Mouse (Mus musculus) MEL (cell line): Measurements from ENCODE around the gene Gm10961. TPM values are rescaled to one million over a fixed set of nuclear protein-coding genes. Genes with fewer than 3 reads are reported as not detected.

ENCODE experiments used
- DNase-seq: peaks from one replicate; pipeline ENCODE4 v3.0.0; 2011; ENCODE audit warnings: low read depth, low spot score
- H3K27ac ChIP-seq: 2 replicates; pipeline ENCODE4 v1.5.1; 2012; ENCODE audit warnings: low read depth, mild to moderate bottlenecking, control low read depth, low read length, moderate library complexity; ENCODE audit not compliant: control insufficient read depth
- H3K27me3 ChIP-seq, 2 experiments: fragments of 150-350 bp in 1 of 2; sonication (generic) in 1 of 2; 2 replicates each; pipeline ENCODE4 v1.6.1; 2012; ENCODE audit warnings: low read length in 2 of 2, mild to moderate bottlenecking in 2 of 2, improper control_type of control experiment in 1 of 2, moderate library complexity in 1 of 2; ENCODE audit not compliant: insufficient read depth in 2 of 2, control insufficient read depth in 1 of 2
- H3K36me3 ChIP-seq, 2 experiments: 2 replicates each; pipeline ENCODE4 v1.6.1; 2012 to 2014; ENCODE audit warnings: low read length in 2 of 2, improper control_type of control experiment in 1 of 2, inconsistent platforms in 1 of 2, mild to moderate bottlenecking in 1 of 2; ENCODE audit not compliant: insufficient read depth in 2 of 2, control insufficient read depth in 1 of 2
- H3K4me1 ChIP-seq, 2 experiments: fragments of 150-350 bp in 1 of 2; sonication (generic) in 1 of 2; 2 replicates each; pipeline ENCODE4 v1.6.1; 2012; ENCODE audit warnings: low read length in 2 of 2, improper control_type of control experiment in 1 of 2, mild to moderate bottlenecking in 1 of 2; ENCODE audit not compliant: insufficient read depth in 2 of 2, control insufficient read depth in 1 of 2
- H3K4me3 ChIP-seq, 2 experiments: fragments of 150-350 bp in 1 of 2; sonication (generic) in 1 of 2; 2 replicates each; pipeline ENCODE4 v1.5.1; 2012; ENCODE audit warnings: low read depth in 2 of 2, low read length in 2 of 2, mild to moderate bottlenecking in 2 of 2, moderate library complexity in 2 of 2, control low read depth in 1 of 2, improper control_type of control experiment in 1 of 2; ENCODE audit not compliant: control insufficient read depth in 1 of 2, insufficient read depth in 1 of 2
- H3K79me2 ChIP-seq: 2 replicates; pipeline ENCODE4 v1.6.1; 2012; ENCODE audit warnings: mild to moderate bottlenecking, low read length, moderate library complexity; ENCODE audit not compliant: control insufficient read depth, poor library complexity, insufficient read depth
- H3K9ac ChIP-seq: 2 replicates; pipeline ENCODE4 v1.6.1; 2012; ENCODE audit warnings: low read depth, mild to moderate bottlenecking, control low read depth, low read length, moderate library complexity; ENCODE audit not compliant: control insufficient read depth, poor library complexity, severe bottlenecking
- H3K9me3 ChIP-seq: fragments of 150-350 bp; sonication (generic); replicated peaks from 2 replicates; pipeline ENCODE4 v1.6.1; 2012; ENCODE audit warnings: mild to moderate bottlenecking, low read length, improper control_type of control experiment, moderate library complexity; ENCODE audit not compliant: insufficient read depth
- BHLHE40 ChIP-seq: IDR thresholded peaks from 2 replicates; pipeline ENCODE4 v1.6.1; 2012; ENCODE audit warnings: low read depth, mild to moderate bottlenecking, inconsistent platforms, low read length, improper control_type of control experiment, borderline replicate concordance
- CHD1 ChIP-seq: IDR thresholded peaks from 2 replicates; pipeline ENCODE4 v1.6.1; 2012; ENCODE audit warnings: low read depth, mild to moderate bottlenecking, inconsistent platforms, low read length, improper control_type of control experiment
- ELF1 ChIP-seq: IDR thresholded peaks from 2 replicates; pipeline ENCODE4 v1.6.1; 2014; ENCODE audit warnings: low read depth, mild to moderate bottlenecking, inconsistent platforms, low read length, improper control_type of control experiment, moderate library complexity
- ETS1 ChIP-seq: IDR thresholded peaks from 2 replicates; pipeline ENCODE4 v1.6.1; 2012; ENCODE audit warnings: low read depth, mild to moderate bottlenecking, inconsistent platforms, low read length, improper control_type of control experiment, moderate library complexity
- GABPA ChIP-seq: IDR thresholded peaks from 2 replicates; pipeline ENCODE4 v1.6.1; 2012; ENCODE audit warnings: low read depth, mild to moderate bottlenecking, inconsistent platforms, low read length, improper control_type of control experiment, moderate library complexity
- GATA1 ChIP-seq: IDR thresholded peaks from 2 replicates; pipeline ENCODE4 v1.6.1; 2011; ENCODE audit warnings: low read depth, low read length, improper control_type of control experiment
- JUND ChIP-seq: IDR thresholded peaks from 2 replicates; pipeline ENCODE4 v1.6.1; 2011; ENCODE audit warnings: low read depth, mild to moderate bottlenecking, improper control_type of control experiment, low read length
- MEF2A ChIP-seq: IDR thresholded peaks from 2 replicates; pipeline ENCODE4 v1.6.1; 2014; ENCODE audit warnings: low read depth, mild to moderate bottlenecking, inconsistent platforms, low read length, improper control_type of control experiment; ENCODE audit not compliant: poor library complexity, insufficient replicate concordance, severe bottlenecking; ENCODE audit errors: extremely low read depth
- MYB ChIP-seq: IDR thresholded peaks from 2 replicates; pipeline ENCODE4 v1.6.1; 2011; ENCODE audit warnings: mild to moderate bottlenecking, low read depth, low read length, improper control_type of control experiment
- NELFE ChIP-seq: IDR thresholded peaks from 2 replicates; pipeline ENCODE4 v1.6.1; 2011; ENCODE audit warnings: low read depth, low read length, improper control_type of control experiment
- POLR2A ChIP-seq, 2 experiments: IDR thresholded peaks; 2 replicates each; pipeline ENCODE4 v1.6.1; 2011 to 2012; ENCODE audit warnings: low read length in 2 of 2, mild to moderate bottlenecking in 2 of 2, control low read depth in 1 of 2, improper control_type of control experiment in 1 of 2, low read depth in 1 of 2, moderate library complexity in 1 of 2; ENCODE audit not compliant: control insufficient read depth in 1 of 2, insufficient read depth in 1 of 2, poor library complexity in 1 of 2
- POLR2AphosphoS5 ChIP-seq: IDR thresholded peaks from 2 replicates; pipeline ENCODE4 v1.6.1; 2012; ENCODE audit warnings: low read depth, borderline replicate concordance, mild to moderate bottlenecking, inconsistent platforms, low read length, moderate library complexity, mixed read lengths
- RCOR1 ChIP-seq: IDR thresholded peaks from 2 replicates; pipeline ENCODE4 v1.6.1; 2012; ENCODE audit warnings: low read depth, mild to moderate bottlenecking, inconsistent platforms, low read length, improper control_type of control experiment
- TAL1 ChIP-seq: IDR thresholded peaks from 2 replicates; pipeline ENCODE4 v1.6.1; 2012; ENCODE audit warnings: mild to moderate bottlenecking, inconsistent platforms, low read length, moderate library complexity, mixed read lengths
- TBP ChIP-seq: IDR thresholded peaks from 2 replicates; pipeline ENCODE4 v1.8.0; 2011; ENCODE audit warnings: low read depth, low read length, improper control_type of control experiment
- UBTF ChIP-seq: IDR thresholded peaks from 2 replicates; pipeline ENCODE4 v1.6.1; 2012; ENCODE audit warnings: low read depth, mild to moderate bottlenecking, inconsistent platforms, low read length, improper control_type of control experiment, moderate library complexity, borderline replicate concordance; ENCODE audit not compliant: insufficient read depth
- USF1 ChIP-seq: IDR thresholded peaks from 2 replicates; pipeline ENCODE4 v1.6.1; 2014; ENCODE audit warnings: low read depth, mild to moderate bottlenecking, inconsistent platforms, low read length, improper control_type of control experiment, moderate library complexity
- USF2 ChIP-seq, 2 experiments: IDR thresholded peaks; 2 replicates each; pipeline ENCODE4 v1.6.1; 2011 to 2012; ENCODE audit warnings: improper control_type of control experiment in 2 of 2, low read length in 2 of 2, borderline replicate concordance in 1 of 2, inconsistent platforms in 1 of 2, low read depth in 1 of 2, mild to moderate bottlenecking in 1 of 2; ENCODE audit not compliant: insufficient read depth in 1 of 2
- ZNF384 ChIP-seq: IDR thresholded peaks from 2 replicates; pipeline ENCODE4 v1.6.1; 2012; ENCODE audit warnings: low read depth, mild to moderate bottlenecking, inconsistent platforms, low read length, improper control_type of control experiment
- polyA plus RNA-seq, 2 experiments: library from polyadenylated mRNA; stranded (reverse) in 1 of 2; unstranded in 1 of 2; fragments of >175 nt in 1 of 2; fragments of >200 nt in 1 of 2; gene quantifications; 2 replicates each; pipeline versions ENCODE4 v1.2.1 to v1.2.4; 2012; ENCODE audit warnings: low replicate concordance in 2 of 2, low read depth in 1 of 2; ENCODE audit not compliant: insufficient read length in 2 of 2, insufficient read depth in 1 of 2, missing spikeins in 1 of 2
- total RNA-seq: library from RNA; depleted of rRNA; stranded (reverse); fragments of 300-350 nt; gene quantifications from 2 replicates; pipeline ENCODE4 v1.2.3, GENCODE M21; 2012

Gene Gm10961
- total and polyA plus RNA-seq, 3 experiments = not detected

GRCm38 (mm10) chr3:107664641-107665040 is 33.5 kb downstream of the Gm10961 start:
- no peak for DNase-seq
- Histone ChIP-seq H3K9ac (no peak overlapping the region), H3K27me3 (no peaks in the 10 kb centered on the region), H3K9me3 (no peaks in the 10 kb centered on the region), H3K4me1 (no peaks in the 10 kb centered on the region), H3K79me2 (no peaks in the 10 kb centered on the region; the same call in 1 of the 2 replicates), H3K4me3 (no peak overlapping the region), H3K27ac (no peak overlapping the region), H3K36me3 (peaks cover 0 to 36% of the 10 kb centered on the region in 2 experiments; a peak in 2 of 4 replicates)
- no peak for TF ChIP-seq MEF2A
- TF ChIP-seq POLR2AphosphoS5 = no peak
- TF ChIP-seq USF1 = no peak
- no peak for TF ChIP-seq MYB
- TF ChIP-seq POLR2A (IDR thresholded peaks at IDR 0.05; ENCODE audit: control insufficient read depth in 1 of 2, insufficient read depth in 1 of 2, low read depth in 1 of 2, low read length in 2 of 2, poor library complexity in 1 of 2) = no peak
- no peak for TF ChIP-seq USF2 (IDR thresholded peaks at IDR 0.05; ENCODE audit: borderline replicate concordance in 1 of 2, insufficient read depth in 1 of 2, low read depth in 1 of 2, low read length in 2 of 2)
- TF ChIP-seq TAL1 = no peak
- no peak for TF ChIP-seq UBTF
- TF ChIP-seq RCOR1 = no peak
- TF ChIP-seq GABPA = no peak
- TF ChIP-seq CHD1 = no peak
- TF ChIP-seq JUND = no peak
- TF ChIP-seq BHLHE40 = no peak
- no peak for TF ChIP-seq ETS1
- no peak for TF ChIP-seq ZNF384
- TF ChIP-seq TBP = no peak
- no peak for TF ChIP-seq GATA1

DNA sequence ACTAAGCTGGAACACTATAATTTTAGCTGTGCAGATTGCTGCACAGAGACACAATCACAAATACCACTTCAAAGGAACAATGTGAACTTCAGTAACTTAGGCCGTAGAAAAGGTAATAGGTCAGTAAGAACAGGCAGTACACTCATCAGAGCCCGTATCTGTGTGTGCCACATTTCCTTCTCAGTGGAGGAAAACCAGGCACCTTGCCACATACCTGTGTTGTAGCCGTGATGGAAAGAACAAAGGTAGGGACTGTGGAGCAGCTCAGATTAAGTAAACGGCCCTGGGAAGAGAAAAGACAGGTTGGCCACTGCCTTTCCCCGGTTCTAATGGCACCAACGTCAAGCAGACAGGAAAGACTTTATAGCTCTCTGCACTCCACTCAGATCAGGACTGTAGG is 36.3 kb downstream of the Gm10961 start:
- no peak for DNase-seq
- Histone ChIP-seq H3K27ac (no peak overlapping the region), H3K79me2 (no peaks in the 10 kb centered on the region; the same call in 1 of the 2 replicates), H3K9me3 (no peaks in the 10 kb centered on the region), H3K9ac (no peak overlapping the region), H3K4me1 (peaks cover 3 to 13% of the 10 kb centered on the region in 2 experiments; a peak in 3 of 4 replicates), H3K27me3 (no peaks in the 10 kb centered on the region), H3K4me3 (no peak overlapping the region), H3K36me3 (peaks cover 19 to 50% of the 10 kb centered on the region in 2 experiments)
- no peak for TF ChIP-seq TBP
- TF ChIP-seq NELFE = no peak
- no peak for TF ChIP-seq USF1
- TF ChIP-seq ELF1 = no peak
- no peak for TF ChIP-seq CHD1
